Mouse (Mus musculus) erythroblast, adult 5-6 weeks (primary cell): Measurements from ENCODE around the gene Gm45808. TPM values are rescaled to one million over a fixed set of nuclear protein-coding genes. Genes with fewer than 3 reads are reported as not detected.
"Not testable (repeated sequence)": the region's sequence is repeated elsewhere in the genome, so short reads cannot be mapped to it uniquely, and the experiment has no call there.

Source experiments
- ATAC-seq: replicated peaks from 2 replicates; pipeline ENCODE4 v1.8.0; 2016; ENCODE audit warnings: moderate number of reproducible peaks, mild to moderate bottlenecking, moderate TSS enrichment, inconsistent platforms; ENCODE audit not compliant: poor library complexity, low FRiP score, severe bottlenecking
- total RNA-seq, 2 experiments: library from RNA; stranded (forward) in 1 of 2; stranded (reverse) in 1 of 2; fragments of 150-400 nt in 1 of 2; fragments of 200-764, 138-1000 nt in 1 of 2; gene quantifications; 2 replicates each; pipeline versions ENCODE4 v1.2.3 to v1.2.4; 2015 to 2017; ENCODE audit warnings: low replicate concordance in 2 of 2

Gene Gm45808
- total RNA-seq, 2 experiments from 2014 or later, result not detected

GRCm38 (mm10) chr7:45509912-45510787 is 23.5 kb upstream of the Gm45808 start, which contains the start of gene Nucb1:
Gene Nucb1, minus strand, starts transcription at chr7:45510406.
- peak; percentile 77 for ATAC-seq

GRCm38 (mm10) chr7:45509181-45509882 is 22.7 kb upstream of the Gm45808 start:
- ATAC-seq, result peak; percentile 54

DNA sequence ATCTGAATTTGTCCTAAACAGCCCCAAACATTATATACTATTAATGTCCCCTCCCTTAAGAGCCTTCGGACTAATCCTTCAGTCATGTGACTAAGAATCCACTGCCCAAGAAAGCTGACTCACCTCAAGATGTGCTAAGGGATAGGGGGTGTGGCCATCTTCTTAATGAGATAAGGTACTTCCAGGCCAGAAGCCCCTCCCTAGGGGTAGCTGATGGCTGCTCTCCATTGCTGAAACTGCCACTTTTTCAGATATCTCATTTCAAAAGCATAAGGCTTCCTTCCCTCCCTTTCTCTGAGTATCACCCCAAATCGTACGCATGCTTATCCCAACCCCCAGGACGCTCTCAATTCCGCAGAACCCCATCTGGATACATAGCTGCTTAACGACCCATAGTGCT is 21.9 kb upstream of the Gm45808 start:
- ATAC-seq, result peak; percentile 76

DNA sequence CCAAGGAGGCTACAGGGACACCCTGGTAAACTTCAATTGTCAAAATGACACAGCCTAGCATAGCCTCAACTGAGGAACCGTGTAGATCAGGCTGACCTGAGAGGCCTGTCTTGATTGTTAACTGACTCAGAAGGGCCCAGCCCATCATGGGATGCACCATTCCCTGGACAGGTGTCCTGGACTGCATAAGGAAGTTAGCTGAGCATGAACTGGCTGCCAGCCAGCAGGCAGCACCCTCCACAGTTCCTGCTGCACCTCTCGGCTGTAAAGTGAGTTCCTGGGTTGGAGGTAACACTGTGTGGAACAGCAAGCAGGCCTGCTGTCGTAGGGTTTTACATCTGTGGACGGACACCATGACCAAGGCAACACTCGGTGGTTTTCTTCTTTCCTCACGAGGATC is 21.0 kb upstream of the Gm45808 start:
- no peak for ATAC-seq

DNA sequence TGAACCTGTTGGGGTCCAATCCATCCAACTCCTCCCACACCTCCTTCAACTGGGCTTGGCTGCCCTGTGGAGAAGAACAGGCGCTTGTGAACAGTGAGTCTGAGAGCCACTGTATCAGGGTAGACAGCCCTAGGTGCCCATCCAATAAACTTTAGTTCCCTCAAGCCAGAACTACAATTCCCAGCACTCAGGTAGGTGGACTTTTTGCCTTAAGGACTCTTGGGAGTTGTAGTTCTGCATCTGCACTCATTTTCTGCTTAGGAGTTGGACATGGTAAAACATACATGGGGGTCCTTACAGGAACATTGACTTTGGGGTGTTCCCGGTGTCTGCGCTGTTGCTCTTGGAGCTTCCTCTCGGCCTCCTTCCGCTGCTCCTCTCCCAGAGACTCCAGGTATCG is 11.8 kb upstream of the Gm45808 start:
- ATAC-seq, result no peak

GRCm38 (mm10) chr7:45494548-45494947 is 7.9 kb upstream of the Gm45808 start:
- no peak for ATAC-seq

DNA sequence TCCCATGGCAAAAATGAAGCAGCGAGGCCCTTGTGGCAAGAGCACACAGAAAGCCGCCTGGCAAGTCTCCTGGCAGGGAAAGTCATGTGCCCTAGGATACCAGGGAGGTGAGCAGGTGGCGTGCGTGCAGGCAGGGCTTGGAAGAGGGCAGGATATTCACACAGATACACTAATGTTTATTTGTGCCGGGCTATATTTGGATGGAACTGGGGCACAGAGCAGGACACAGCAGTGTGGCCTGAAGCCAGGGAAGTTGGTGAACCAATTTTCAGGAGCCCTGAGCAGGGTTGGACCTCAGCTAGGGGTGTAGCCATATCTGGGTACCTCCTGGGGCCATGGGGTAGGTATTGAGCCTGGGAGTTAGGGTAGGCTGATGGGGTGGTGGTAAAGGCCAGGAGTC is 6.3 kb upstream of the Gm45808 start:
- no peak for ATAC-seq

GRCm38 (mm10) chr7:45492225-45492844 is 5.7 kb upstream of the Gm45808 start:
- ATAC-seq, result no peak

GRCm38 (mm10) chr7:45491264-45491663 is 4.7 kb upstream of the Gm45808 start:
- ATAC-seq, result 0 out of 2 replicates have a peak, but pooled peaks have one; percentile 26

- ATAC-seq, result peak; percentile 45; the same call in 1 of the 2 replicates
These were observed 4.2 kb upstream of the Gm45808 start for GRCm38 (mm10) chr7:45490822-45491221.

- 0 out of 2 replicates have a peak, but pooled peaks have one; percentile 5 for ATAC-seq
These were observed 3.0 kb upstream of the Gm45808 start for GRCm38 (mm10) chr7:45489578-45489977.

DNA sequence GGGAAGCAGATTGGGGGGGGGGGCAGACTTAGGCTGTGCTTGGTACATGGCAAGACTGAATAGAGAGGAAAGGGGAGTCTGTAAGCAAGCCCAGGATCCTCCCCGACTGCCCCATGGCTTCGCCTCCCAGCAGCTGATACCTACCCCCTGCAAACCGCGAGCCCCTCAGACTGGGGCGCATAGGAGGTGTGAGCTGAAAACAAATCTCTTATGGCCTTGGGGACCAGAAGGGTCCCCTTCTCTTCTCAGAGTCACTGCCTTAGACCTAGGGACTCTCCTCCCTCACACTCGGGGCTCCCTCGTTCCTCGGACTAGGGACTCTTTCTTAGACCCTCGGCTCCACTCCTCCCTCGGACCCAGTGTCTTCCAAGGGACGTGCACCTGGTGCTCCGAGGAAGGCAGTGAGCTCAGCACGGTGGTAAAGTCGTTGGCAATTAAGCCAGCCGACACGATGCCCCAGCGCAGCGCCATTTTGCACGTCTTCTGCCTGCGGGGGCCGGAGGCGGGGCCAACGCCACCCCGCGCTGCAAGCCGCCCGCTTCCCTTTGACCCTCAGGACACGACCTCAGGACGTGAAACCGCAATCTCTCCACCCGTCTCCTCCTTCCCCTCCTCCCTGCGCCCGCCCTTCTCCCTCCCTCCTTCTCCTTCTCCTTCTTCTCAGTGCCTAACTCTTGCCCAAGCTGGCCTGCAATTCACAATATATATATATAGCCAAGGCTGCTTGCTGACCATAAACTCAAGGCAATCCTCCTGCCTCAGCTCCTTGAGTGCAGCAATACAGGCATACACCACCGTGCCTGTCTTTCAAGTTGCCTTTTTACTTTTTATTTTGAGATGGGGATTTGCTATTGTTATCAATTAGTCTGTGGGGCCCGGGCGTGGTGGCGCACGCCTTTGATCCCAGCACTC is 1.9 kb upstream of the Gm45808 start, which contains the start of gene Dhdh:
TSS of gene Dhdh (minus strand) at position 513 of the 912 bp plus-strand sequence.
- ATAC-seq, result peak; percentile 59

GRCm38 (mm10) chr7:45487861-45488292 is 1.3 kb upstream of the Gm45808 start:
- no peak for ATAC-seq

GRCm38 (mm10) chr7:45486158-45486557 is 453 bp downstream of the Gm45808 start:
- ATAC-seq, result no peak

- not testable (repeated sequence) for ATAC-seq
These were observed 1.6 kb downstream of the Gm45808 start for GRCm38 (mm10) chr7:45484985-45485384.

- ATAC-seq, result no peak
These were observed 4.4 kb downstream of the Gm45808 start for GRCm38 (mm10) chr7:45482166-45482565.

DNA sequence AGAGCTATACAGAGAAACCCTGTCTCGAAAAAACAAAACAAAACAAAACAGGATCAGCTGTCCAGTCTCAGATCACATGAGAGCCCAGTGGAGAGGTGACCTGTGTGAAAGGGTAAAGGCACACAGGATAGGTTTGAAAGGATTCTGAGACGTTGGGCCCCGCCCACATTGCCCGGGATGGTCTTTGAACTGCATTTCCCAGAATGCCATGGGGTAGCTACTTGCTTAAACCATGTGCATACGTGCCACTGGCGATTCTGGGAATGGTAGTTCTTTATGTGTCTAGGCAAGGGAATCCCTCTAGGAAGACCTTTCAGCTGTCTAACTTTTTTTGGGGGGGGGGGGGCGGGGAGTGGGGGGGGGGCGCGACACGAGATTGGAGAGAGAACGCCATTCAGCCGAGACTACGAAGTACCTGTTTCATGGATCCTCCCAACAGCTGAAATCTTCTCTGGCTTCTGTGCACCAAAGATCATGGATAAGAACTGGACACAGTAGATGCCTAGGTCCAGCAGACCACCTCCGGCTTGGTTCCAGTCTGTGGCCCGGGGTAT is 5.2 kb downstream of the Gm45808 start, which contains the start of gene Tulp2:
TSS of gene Tulp2 (plus strand) at position 504 of the 554 bp plus-strand sequence.
- peak; percentile 79 for ATAC-seq

- not testable (repeated sequence) for ATAC-seq
These were observed 6.3 kb downstream of the Gm45808 start for GRCm38 (mm10) chr7:45480310-45480709.

GRCm38 (mm10) chr7:45478774-45479173 is 7.8 kb downstream of the Gm45808 start:
- ATAC-seq, result no peak
